Mouse (Mus musculus) thymus, postnatal 36 days (tissue): ENCODE measurements around the gene Nod1.

Source experiments
- DNase-seq, 2 experiments: peaks; one replicate each; pipeline ENCODE4 v3.0.0; 2022; ENCODE audit warnings: mixed read lengths in 2 of 2

Gene Nod1

DNA sequence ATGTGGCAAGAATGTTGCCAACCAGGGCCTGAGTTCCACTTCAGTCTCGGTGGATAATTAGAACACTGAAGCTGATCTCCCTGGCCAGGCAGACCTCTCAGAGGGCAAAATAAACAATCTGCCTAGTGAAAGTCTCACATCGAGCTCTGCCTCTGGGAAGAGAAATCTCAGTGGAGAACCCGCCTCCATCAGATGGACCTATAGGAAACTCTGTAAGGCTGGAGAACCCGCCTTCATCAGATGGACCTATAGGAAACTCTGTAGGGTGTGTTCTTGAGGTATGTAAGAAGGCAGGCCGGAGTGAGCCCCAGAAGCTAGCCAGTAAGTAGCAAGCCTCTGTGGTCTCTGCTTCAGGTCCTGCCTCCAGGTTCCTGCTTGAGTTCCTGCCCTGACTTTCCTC, 37.5 kb downstream of the Nod1 start:
- DNase-seq, result no peak

DNA sequence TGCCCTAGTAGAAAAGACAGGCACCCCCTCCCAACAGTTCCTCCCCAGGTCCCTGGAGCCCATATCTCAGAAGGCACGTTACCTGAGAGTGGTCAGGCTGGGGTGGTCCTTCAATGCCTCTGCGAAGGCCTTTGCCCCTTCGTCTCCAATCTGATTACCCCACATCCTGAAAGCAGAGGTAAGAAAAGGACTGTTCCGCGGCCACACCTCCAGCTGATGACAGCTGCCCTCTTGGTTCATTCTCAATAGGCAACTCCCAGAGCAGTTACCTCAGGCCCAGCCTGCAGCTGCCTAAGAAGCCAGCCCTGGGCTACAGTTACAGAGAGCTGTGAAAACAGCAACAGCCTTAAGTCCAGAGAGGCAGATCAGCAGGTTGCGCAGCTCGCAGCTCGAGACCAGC, 38.1 kb downstream of the Nod1 start:
- DNase-seq, result no peak

DNA sequence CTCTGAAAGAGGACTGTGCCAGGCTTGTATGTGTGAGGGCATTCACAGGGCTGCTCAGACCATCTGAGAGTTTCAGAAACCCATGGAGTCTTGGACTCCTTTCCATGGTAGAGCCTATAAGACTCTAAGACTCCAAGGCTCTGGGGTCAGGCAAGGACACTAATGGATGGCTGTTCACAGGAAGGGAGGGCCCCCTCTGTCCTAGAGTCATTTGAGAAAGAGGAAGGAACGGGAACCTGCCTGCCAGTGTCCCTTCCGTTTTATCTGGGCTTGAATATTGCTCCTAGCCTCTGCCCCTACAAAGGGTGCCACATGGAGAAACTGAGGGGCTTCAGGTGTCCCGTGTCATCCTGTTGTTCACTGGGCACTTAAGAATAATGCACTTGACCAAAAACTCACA, 38.5 kb downstream of the Nod1 start:
- no peak for DNase-seq

DNA sequence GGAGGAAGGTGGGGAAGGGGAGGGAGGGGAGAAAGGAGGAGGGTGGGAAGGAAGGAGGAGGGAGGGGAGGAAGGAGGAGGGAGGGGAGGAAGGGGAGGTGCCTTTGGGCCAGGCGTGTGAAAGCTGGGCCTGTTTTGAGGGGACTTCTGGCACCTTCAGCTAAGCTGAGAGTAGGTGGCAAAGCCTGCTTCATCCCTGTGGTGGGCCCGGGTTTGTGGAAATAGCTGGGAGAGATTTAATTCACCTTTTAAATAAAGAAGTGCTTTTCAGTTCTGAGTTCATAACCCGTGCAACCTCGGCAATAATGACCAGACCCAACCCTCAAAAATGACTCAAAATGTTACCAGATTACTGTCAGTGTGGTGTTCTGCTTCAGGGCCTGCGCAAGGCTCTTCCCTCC, 39.2 kb downstream of the Nod1 start:
- no peak for DNase-seq

DNA sequence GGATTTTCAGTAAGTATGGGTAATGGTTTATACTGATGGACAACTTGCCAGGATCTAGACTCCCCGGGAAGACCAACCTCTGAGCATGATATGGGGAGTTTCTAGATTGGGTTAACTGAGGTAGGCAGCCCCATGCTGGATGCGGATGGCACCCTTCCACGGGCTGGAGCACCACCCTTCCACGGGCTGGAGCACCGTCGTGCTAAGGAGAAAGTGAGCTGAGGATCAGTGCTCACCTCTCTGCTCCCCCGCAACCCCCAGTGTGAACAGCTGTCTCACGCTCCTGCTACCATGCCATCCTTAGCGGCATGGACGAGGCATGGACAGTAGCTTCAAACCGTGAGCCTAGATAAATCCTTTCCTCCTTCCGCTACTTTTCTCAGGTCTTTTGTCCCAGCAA, 39.9 kb downstream of the Nod1 start:
- DNase-seq, result no peak

DNA sequence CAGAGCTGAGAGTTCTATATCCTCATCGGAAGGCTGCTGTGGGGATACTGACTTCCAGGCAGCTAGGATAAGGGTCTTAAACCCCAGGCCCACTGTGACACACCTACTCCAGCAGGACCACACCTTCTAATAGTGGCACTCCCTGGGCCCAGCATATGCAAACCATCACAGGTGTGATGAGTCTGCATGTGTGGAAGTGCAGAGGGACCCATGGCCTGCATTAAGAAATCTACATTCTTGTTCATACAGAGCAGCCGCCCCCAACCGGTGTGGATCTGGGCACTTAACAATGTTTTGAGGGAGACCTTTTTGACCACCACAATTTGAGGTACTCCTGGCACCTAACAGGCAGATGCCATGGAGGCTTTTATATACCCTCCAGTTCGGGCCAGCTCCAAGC, 40.8 kb downstream of the Nod1 start:
- DNase-seq, result no peak

DNA sequence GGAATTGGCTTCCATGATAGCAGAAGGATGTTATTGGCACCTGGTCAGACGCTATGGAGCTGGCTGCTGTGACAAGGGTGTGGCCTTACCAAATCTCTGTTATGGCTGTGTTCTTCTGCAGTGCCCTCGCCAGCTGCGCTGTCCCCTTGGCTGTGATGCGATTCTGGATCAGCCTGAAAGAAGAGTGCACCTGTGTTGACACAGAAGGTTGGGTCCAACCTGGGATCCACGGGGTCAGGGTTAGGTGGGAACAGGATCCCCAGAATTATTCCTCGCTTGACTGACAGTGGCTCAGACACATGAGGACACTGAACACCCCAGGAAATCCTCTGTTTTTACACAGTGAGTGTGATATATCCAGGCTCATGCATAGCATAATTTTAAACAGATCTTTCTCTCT, 44.5 kb downstream of the Nod1 start:
- no peak for DNase-seq

DNA sequence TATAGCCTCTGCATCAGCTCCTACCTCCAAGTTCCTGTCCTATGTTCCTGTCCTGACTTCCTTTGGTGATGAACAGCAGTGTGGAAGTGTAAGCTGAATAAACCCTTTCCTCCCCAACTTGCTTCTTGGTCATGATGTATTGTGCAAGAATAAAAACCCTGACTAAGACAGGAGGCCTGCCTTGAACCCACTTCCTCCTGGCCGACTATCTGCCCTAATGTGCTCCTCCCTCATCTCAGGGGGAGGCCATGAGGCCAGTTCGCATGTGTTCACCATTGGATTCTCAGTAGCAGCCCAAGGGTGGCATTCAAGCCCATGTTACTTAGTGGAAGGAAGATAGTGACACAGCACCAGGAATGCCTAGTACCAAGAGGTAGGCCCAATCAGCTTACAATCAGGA, 45.5 kb downstream of the Nod1 start:
- DNase-seq, result no peak

DNA sequence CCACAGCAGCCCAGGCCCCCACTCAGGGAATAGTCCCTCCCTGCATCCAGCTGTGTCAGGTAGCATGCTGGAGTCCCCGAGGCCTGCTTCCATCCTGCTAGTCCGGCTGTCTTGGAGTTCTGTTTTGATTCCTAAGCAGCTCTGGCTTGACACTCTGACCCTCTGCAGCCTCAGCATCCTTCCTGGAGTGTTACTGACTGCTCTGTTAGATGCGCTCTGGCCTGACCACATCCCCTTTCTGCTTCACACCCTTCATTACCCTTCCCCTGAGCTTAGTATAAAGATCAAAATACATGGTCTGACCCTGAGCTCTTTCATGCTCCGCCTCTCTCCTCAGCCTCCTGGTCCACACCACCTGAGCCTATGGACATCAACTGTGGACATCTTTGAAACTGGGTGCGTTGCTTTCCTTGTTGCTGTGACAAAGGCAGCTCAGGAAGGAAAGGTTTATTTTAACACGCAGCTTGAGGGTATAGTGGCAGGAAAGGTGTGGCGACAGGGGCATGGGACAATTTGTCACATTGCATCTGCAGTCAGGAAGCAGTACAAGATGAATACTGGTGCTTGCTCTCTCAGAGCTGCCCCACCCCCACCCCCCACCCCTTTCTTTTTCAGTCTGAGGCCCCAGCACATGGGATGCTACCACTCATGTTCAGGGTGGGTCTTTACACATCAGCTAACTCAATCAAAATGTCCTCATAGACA, 46.5 kb downstream of the Nod1 start:
- no peak for DNase-seq

DNA sequence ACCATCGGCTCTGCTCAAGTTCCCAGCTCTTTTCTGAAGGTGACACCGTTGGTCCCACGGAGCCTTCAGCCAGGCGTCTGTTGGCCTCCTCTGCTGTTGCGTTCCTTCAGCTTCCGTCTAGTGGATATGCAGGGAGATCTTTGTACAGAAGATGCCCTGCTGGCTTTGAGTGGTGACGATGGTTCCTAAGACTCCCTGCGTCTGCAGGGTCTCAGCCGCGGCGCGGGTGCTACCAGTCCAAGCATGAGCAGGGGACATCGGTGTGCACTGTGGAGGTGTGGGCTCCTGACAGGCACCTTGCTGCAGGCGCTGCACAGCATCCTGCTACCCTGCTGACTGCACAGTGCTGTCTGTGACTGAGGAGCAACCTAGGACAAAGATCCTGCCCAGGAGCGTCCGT, 47.9 kb downstream of the Nod1 start:
- DNase-seq, result no peak

DNA sequence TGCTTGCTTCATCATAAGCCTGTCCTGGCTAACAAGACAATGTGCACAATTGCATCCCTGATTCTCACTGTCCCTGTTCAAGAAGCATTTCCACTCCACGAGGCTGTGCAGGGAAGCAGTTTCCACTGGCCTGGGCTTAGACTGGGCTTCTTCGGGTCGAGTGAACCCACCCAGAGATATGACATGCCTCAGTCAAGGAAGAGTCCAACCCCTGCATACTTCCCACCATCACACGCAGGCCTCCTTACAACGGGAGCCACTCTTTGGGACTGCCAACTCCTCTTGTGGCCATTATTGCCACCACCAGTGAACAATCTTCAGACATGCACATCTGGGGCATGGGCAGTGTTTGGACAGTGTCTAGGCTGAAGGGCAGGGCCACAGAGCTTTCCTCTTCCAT, 53.9 kb downstream of the Nod1 start:
- no peak for DNase-seq

DNA sequence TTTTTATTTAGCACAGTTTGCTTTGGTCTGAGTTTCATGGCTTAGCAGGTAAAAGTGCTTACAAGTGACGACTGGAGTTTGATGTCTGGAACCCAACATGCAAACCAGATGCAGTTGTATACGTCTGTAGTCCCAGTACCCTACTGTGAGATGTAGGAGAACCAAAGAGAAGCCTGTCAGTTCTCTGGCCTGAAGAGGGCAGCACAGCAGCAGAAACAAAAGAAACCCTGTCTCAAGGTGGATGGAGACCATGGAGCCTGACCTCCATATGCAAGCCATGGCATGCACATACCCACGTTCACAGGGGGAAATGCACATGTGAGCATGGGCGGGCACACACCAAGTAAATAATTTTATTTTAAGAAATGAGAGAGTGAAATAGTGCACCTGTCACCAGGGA, 54.9 kb downstream of the Nod1 start:
- peak; percentile 55 to 56 for DNase-seq

DNA sequence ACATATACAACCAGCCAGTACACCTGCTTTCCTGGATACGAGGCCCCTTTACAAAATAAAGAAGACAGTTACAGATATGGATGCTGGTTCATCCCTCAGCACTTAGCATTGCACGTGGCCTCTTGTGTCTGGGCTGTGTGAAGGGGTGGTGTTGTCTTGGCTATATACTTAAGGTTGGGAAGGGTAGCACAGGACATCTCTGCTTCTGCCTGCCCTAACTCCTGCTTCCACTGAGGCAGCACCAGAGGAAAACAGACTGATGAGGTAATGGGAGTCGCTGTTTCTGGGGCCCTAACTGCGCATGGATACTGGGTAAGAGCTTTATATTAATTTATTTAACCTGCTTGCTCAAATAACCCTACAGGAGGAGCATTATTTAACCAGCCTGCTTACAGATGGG, 55.5 kb downstream of the Nod1 start:
- DNase-seq, result no peak

DNA sequence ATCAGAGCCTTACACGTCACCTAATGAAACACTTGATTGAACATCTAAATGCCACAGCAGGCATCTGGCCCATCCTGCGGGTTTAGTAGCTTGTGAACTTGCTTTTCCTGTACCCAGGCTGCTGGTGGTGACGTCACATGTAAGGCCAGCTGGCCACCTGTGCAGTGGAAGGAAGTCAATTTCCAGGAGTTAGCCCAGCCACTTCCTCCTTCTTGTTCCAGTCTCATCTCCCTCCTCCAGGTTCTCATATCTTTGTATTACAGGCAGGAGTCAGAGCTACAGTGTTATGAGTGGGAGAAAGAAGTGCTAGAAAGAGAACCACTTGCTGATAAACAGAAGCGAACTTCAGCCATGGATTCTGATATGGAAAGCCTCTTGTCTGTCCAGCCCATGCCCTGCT, 56.2 kb downstream of the Nod1 start:
- DNase-seq, result peak in 1 of 2 experiments; percentile 41

DNA sequence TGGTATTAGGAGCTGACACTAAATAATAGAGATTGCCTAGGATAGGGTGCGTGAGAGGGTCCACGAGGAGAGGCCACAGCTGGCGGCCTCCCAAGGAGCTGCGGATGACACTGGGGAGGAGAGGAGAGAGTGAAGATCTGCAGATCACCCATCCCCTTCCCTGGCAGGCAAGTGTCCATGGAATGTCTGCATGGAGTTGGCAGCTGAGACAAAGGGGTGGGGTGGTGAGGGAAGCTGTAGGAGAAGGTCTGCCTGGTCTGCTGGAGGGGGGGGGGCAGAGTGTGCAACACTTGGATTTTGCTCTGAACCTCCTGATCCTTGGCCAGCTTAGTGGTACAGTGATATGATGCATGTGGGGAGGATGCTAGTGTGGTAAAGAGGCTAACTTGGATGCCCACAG, 57.4 kb downstream of the Nod1 start:
- no peak for DNase-seq

DNA sequence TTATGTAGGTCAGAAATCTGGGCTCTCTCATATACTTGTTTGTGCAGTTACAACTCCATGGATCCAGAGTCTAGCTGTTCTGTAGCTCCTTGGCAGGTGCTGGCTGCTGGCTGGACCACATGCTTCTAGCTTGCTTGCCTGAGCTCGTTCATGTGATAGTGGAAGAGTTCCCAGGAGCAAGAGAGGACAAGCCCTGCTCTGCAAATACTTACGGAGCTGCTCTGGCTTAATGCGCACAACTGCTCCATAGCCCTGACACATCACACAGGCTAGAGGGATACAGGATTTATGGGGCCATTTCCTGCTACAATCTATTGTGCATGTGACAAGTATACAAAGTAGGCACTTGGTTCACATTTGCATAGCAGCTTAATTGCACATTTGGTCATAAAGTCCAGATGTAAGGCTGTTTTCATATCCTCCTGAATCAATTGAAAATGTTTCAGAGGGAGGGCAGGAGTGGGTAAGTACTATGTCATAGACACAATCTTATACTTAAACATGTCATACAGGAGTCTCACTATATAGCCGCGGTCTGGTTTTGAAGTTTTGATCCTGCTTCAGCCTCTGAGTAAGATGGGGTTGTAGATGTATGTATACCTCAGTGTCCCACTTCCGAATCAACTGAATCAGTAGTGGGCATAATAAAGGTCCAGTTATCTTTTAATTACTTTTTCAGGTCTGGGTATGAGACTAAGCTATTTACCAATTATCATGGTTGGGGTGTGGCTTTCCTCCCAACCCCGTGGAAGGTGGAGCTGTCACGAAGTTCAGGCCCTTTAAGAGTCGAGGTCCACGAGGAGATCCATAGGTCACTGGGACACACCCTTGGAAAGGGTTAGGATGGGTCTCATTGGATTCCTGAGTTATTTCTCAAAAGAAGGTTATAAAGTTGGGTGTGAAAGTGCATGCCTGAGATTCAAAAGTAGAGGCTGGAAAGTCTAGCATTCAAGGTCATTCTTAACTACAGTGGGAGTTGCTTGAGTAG, 66.1 kb downstream of the Nod1 start:
- no peak for DNase-seq

DNA sequence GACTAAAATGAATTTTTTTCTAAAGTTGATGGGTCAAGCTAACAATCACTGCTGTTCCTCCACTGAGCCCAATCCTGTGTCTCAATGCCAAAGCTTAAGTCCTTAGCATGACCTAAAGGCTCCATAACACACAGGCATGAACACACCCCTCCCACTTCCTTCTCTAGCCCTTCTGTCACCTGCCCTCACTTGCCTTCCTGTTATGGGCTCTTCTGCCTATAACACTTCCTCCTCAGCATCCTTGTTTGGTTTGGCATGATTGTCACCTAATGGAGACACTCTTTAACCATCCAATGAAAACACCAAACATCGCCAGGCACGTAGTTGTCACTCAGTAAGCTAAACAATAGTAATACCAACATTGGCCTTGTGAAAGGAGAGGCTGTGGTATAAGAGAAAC, 69.9 kb downstream of the Nod1 start:
- DNase-seq, result no peak

DNA sequence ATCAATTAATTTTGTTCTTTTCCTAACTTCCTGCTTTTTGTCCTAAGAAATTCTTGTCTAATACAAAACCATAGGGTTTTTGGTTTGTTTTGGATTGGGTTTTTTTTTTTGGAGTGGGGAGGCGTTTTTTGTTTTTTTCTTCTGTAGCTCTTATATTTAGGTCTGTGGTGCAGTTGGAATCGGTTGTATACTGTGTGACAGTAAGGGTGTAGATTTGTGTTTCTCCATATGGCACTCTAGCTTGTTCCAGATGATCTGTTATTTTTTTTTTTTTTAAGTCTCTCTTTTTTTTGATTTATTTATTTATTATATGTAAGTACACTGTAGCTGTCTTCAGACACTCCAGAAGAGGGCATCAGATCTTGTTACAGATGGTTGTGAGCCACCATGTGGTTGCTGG, 72.2 kb downstream of the Nod1 start:
- DNase-seq, result no peak

DNA sequence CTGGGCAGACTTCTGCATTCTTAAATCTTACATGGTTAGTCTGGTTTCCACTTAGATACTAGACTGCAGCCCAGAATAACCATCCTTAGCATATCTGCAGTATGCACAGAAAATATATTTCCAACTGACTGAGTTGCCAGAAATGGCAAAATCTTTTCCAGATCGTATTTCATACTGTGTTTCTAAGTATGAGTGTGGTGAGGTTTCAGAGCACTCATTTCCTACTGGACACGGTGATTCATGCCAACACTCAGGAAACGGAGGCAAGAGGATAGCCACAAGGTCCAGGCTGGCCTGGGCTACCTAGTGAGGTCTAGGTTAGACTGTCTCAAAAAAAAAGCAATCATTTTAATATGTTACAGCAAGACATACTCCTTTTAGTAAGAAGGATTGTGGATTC, 81.0 kb downstream of the Nod1 start:
- DNase-seq, result no peak

DNA sequence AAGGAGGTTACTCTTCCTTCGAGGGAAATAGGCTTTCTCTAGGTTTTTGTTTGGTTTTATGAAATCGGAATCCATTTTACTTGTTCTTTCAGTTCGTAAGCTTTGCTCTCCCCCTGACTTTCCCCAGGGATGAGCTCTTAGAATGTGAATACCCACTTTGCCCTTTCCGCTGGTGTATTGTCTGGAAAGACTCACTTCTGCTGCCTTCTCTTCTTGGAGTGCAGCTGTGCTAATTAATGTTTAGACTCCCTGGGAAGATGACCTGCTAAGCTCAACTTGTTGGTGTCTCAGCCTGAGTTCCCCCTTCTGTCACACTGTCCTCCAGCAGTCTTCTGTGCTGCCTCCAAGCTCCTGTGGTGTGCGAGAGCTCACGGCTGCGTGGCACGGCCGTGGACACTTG, 82.2 kb downstream of the Nod1 start:
- DNase-seq, result no peak

DNA sequence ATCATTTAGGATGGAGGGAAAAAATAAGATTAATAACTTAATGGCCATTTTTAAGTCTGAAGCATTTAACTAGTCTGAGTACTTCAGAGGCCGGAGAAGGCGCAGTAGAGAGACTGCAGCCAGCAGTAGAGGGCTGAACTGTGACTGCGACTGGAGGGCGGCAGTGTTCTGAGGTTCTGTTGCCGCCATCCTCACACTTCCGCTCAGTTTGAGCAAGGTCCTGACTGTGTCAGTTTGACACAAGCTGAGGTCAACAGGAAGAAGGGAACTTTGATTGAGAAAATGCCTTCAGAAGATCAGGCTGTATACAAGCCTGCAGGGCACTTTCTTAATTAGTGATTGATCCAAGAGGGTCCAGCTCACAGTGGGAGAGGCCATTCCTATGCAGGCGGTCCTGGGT, 86.2 kb downstream of the Nod1 start:
- DNase-seq, result no peak

DNA sequence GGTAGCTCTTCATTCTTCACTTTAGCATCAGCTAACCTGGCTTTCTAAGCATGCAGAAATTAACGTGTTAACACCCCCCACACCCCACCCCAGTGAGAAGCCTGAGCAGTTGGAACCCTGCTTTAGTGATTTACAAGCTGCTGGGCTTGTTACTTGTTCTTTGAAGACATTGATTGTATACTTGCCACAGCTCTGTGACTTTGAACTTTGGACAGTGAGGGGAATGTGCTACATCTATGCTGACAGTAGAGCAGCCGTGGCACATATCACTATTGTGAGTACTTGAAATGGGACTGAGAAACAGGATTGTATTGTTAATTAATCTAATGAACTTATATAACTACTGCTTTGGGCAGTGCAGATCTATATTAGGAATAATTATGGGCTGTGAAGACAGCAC, 89.0 kb downstream of the Nod1 start:
- DNase-seq, result no peak

DNA sequence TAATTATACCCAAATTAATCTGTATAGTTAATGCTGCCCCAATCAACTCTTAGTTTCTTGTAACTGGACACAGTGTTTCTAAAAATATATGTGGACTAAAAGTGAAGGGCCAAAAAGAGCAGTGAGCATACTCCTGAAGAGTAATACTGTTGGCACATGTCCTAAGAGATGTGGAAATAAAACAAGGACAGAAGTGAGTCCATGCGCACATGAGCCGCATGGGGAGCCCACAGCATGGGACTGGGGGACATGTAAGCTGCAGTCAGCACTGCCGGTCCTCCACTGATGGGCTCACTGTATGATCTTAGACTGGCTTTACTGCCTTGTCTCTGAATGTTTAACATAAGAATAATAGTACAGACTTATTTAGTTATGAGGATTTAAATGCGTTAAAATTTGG, 92.3 kb downstream of the Nod1 start:
- DNase-seq, result no peak

DNA sequence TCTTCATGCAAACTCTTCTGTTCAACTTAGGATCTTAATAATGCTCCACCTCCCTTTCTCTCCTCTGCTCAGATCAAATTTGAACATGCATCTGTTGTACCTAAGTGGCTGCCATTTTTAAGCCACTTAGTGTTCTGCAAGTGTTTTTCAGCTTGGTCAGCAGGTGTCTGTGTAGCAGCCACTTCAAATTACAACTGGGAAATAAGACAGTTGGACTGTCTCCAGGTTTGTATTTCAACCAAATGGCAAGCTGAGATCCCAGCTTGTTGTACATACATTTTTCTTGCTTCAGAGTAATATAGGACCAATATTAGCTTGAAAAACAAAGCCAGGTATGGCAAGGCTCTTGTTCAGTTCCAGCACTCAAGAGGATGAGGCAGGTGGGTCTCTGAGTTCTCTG, 93.9 kb downstream of the Nod1 start:
- DNase-seq, result no peak
